Mouse (Mus musculus) fibroblast of lung, adult 2 months (primary cell): ENCODE results near the gene Rasl11a.
"Not testable (repeated sequence)": the region's sequence is repeated elsewhere in the genome, so short reads cannot be mapped to it uniquely, and the experiment has no call there.

ENCODE experiments used
- DNase-seq: peaks from one replicate; pipeline ENCODE4 v3.0.0-alpha.2; 2011; ENCODE audit warnings: low read depth

The Rasl11a gene

GRCm38 (mm10) chr5:146844301-146844941 is 450 bp upstream of the Rasl11a start:
- no peak for DNase-seq

DNA sequence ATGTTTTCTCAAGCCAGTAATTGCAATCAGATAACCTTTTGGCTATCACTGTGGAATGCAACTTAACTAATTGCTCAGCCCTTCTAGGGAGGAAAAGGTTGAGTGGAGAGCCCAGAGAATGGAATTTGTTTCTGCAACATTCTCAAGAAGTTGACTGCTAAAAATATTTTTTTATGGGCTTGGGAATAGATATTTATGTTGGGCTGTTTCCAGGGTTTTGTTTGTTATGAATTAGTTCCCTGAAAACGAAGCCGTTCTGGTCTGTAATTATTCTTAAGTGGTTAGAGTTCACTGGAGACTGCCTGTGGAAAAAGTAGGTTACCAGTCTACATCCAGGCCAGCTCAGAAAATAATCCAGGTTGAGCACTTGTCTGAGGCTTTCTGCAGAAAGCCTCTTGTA is 1.6 kb downstream of the Rasl11a start:
- no peak for DNase-seq

DNA sequence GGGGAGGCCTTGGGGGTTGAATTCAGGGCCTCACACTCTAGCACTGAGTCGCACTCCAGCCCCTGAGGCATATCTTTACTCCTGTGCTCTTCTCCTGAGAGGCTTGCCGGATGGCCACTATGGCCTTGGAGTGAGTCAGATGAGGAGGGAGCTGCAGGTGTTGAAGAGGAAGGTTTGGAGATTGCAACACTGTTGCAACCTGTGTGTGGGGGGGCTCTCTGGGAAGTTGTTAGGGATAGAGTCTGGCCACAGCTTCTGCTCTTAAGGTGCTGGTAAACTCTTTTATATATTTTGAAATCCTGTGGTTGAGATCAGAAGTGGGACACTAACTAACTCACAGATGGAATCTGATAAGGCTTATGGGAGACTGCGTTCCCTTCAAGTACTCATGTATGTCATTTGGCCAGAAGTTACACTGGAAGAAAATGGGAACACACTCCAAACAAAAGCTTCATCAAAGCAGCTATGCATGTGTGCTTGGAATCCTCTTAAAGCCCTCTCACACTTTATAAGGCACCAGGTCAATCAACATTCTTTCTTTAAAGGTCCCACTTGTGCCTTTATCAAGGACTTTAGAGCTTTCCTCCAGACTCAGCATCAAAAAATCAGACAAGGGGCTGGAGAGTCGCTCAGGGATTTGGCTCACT is 4.2 kb downstream of the Rasl11a start:
- DNase-seq: no peak

GRCm38 (mm10) chr5:146856106-146856505 is 11.2 kb downstream of the Rasl11a start:
- no peak for DNase-seq

GRCm38 (mm10) chr5:146857620-146858019 is 12.7 kb downstream of the Rasl11a start:
- DNase-seq: no peak

DNA sequence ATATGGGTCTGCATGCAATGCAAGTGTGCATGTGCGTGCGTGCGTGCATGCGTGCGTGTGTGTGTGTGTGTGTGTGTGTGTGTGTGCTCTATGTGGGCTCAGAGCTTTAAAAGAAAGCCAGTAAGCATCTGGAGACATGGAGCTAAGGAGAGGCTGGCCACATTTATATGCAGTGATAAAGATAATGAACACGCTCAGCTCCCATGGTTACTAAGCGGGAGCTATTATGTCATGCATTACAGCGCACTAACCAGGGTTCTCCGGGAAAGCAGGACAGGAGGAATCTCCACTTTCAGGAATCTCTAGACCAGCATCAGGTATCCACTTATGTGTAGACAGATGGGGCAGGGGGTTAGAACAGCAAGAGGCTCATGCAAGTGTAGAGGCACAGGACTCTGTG is 13.9 kb downstream of the Rasl11a start:
- no peak for DNase-seq

DNA sequence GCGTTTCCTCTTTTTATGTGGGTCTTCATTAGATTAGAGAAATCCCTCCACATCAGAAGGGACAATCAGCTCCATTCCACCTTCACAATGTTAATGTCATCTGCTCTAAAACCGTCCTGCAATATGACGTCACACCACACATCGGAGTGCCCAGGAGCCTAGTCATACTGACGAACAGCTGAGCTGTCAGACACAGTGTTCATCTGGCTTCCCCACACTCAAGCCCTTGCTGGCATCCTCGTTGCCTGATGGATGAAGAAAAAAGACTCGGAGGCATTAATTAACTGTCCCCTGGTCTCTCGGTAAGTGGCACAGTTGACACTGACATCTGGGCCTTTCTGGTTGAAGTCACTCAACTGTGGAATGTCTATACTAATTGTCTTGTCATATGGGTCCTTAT is 14.4 kb downstream of the Rasl11a start:
- DNase-seq: no peak

DNA sequence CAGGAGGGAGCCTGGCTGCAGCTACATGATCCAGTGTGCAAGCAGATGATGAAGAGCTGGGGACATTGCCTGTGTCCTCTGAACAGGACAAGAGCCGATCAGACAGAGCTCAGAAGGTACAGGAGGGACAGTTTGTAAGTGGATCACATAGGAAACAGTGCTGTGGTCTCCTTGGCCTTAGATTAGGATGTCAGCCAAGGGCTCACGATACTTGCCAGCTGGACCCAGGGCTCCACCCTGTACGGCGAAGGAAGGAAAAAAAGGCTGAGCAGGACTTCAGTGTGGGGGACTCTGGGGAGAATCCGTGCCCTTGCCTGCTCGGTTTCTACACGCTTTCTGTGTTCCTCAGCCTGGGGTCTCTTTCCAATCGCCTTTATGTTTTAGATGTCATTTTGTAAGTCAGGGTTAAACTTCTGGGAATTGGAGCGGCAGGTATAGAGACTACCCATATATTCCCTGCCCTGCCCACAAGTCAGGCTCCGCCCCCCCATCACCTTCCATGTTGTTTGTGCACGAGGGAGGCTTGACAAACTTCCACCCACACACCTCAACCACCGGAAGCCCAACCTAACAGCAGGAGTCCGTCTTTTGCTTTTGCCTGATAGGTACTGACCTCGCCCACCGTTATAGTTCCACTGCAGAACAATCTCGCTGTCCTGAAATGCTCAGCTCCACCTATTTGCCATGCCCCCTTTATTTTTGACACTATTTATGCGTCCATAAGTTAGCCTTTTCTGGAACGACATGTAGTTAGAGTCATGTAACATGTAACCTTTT is 15.5 kb downstream of the Rasl11a start:
- DNase-seq: no peak

DNA sequence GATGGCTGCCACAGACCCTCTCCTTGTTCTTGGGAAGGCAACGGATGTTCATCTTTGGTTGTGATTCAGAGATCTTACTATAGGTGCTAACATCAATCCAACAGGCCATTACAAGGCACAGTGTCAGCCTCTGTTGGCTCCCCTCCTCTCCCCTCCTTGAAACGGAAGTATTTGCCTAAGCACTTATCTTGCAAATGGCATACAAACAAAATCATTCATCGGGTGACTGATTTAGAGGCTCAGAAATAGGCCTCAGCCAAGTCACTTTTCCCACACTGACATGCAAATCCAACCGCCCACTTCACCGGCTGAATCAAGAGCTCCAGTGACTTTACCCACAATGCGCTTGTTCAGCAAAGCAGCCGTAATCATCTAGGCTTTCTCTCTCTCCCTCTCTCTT is 16.7 kb downstream of the Rasl11a start:
- DNase-seq: no peak

GRCm38 (mm10) chr5:146865511-146865910 is 20.6 kb downstream of the Rasl11a start:
- DNase-seq: no peak

DNA sequence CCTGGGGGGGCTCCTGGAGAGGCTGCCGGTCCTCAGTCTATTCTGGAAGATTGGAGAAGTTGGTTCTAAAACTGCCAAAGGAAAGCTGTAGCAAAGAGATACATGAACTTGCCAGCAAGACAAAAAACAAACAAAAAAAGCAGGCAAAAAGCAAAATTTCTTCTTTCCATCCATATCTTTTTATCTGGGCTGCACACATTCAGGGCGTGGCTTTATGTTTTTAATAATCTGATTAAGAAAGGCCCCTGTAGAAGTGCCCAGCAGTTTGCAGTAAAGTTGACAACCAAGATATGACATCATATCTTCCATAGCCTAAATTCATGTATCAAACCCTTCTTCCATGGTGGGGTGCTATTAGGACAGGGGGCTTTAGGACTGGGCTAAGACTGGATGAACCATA is 21.4 kb downstream of the Rasl11a start:
- DNase-seq: no peak

- peak; percentile 78 for DNase-seq
Observed at GRCm38 (mm10) chr5:146867246-146867945, 22.5 kb downstream of the Rasl11a start.

GRCm38 (mm10) chr5:146867946-146868314 is 23.1 kb downstream of the Rasl11a start:
- DNase-seq: no peak

DNA sequence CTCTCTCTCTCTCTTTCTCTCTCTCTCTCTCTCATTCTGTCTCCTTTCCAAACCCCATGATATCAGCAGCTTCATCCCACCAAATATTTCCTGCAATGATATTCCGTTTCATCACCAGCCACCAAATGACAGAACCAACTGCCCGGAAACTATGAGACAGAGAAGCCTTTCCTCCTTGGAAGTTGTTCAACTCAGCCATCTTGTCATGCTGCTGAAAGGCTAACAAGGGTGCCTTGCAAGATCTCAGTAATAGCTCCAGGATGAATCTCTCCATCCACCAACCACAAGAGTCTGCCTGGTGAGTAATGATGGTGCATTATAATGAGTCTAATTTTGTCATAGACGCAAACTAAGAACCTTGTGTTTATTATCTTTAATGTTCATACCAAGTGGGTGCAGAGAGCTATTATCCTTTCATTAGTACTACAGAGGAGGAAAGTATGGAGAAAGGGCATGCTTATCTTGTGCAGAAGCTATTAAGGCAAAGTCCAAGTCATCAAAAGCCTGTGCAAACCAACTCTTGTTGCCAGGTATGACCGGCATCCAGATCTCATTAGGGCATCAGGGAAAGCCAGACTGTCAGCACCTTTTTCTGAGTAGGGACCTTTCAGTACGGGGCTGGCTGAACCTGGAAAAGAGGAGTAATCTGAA is 28.2 kb downstream of the Rasl11a start:
- peak; percentile 52 for DNase-seq

DNA sequence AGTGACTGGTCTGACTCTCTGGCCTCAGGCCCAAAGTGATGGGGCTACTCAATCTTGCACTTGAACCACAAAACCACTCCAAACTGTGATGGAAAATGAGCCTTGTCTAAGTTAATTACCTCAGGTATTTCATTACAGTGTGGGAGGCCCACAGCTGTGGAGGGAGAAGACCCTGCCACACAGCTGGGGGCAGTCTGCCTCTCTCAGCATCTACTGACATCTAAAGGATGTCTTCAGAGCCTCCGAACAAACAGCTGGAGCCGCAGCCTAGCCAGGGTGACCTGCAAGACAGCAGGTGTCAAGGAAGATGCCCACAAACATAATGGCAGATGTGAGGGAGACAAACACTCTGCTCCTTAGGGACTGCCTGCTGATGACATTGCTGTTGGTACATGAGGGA is 31.2 kb downstream of the Rasl11a start:
- DNase-seq: no peak

GRCm38 (mm10) chr5:146877882-146878281 is 33.0 kb downstream of the Rasl11a start:
- not testable (repeated sequence) for DNase-seq

DNA sequence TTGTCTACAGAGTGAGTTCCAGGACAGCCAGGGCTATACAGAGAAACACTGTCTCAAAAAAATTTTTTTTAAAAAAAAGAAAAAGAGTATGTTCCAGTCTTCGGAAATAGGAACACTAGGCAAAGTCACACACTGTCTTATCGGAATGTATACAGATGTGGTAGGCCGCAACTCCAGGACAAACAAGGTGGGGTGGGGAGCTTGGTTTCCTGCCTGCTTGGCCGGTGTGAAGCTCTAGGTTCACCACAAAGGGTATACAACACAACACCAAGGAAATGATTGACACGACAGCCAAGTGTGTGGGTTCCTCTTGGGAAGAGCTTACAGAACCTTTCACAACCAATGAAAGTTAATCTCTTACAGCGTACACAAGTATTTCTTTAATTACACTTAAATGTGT is 37.4 kb downstream of the Rasl11a start:
- DNase-seq: no peak

DNA sequence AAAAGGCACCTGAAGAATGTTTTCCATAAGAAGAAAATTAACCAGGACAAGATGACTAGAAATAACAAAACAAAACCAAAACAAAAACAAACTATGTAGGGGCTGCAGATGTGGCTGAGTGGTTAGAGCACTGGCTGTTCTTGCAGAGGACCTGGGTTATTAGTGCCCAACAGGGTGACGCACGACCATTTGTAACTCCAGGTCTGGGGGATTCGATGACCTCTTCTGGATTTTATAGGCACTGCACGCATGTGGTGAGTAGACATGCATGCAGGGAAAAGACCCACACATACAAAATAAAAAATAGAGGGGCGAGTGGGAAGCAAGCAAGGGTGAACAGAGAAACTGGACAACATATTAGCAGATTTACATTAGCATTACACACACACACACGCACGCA is 38.2 kb downstream of the Rasl11a start:
- DNase-seq: no peak

GRCm38 (mm10) chr5:146883486-146884272 is 38.8 kb downstream of the Rasl11a start:
- peak; percentile 33 for DNase-seq

DNA sequence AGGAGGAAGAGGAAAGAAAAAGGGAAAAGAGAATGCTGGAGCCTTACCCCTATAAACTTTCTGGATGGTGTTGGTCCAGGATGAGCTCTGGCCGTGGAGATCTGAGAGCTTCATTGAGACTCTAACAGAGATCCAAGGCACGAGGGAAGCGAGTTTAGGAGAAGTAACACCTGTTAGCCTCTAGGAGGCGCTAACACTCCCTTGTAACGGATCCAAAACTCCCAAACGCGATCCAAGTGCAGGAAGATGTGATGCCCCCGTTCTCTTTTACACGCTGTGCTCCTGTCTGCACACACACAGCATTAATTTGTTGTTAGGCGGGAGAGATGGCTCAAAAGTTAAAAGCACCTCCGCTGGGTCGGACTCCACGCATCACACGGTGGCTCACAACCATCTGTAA is 46.3 kb downstream of the Rasl11a start:
- DNase-seq: no peak

GRCm38 (mm10) chr5:146892904-146893303 is 48.0 kb downstream of the Rasl11a start:
- no peak for DNase-seq
